Mouse (Mus musculus) megakaryocyte-erythroid progenitor cell, adult 5-6 weeks (primary cell): ENCODE data around the gene Spata33. TPM values are rescaled to one million over a fixed set of nuclear protein-coding genes. Genes with fewer than 3 reads are reported as not detected.
"Not testable (repeated sequence)": the region's sequence is repeated elsewhere in the genome, so short reads cannot be mapped to it uniquely, and the experiment has no call there.

Experiments used
- ATAC-seq: replicated peaks from 2 replicates; pipeline ENCODE4 v1.8.0; 2016; ENCODE audit warnings: mild to moderate bottlenecking, inconsistent platforms; ENCODE audit not compliant: severe bottlenecking, poor library complexity, low FRiP score, low TSS enrichment
- total RNA-seq, 2 experiments: library from RNA; stranded (forward) in 1 of 2; stranded (reverse) in 1 of 2; fragments of 200-1000, 215-1000 nt in 1 of 2; fragments of >200 nt in 1 of 2; fragmentation: Nextera tagmentation in 1 of 2; gene quantifications; 2 replicates each; pipeline ENCODE4 v1.2.3; 2014 to 2017

Gene Spata33
- total RNA-seq, 2 experiments from 2014 or later = 0.59 to 0.66 TPM

- peak; percentile 45; the same call in 1 of the 2 replicates for ATAC-seq
These were observed 42.5 kb downstream of the Spata33 start for GRCm38 (mm10) chr8:123255170-123255569.

- no peak for ATAC-seq
These were observed 44.5 kb downstream of the Spata33 start for GRCm38 (mm10) chr8:123257114-123257513.

GRCm38 (mm10) chr8:123257593-123257992, 45.0 kb downstream of the Spata33 start:
- not testable (repeated sequence) for ATAC-seq

- no peak for ATAC-seq
These were observed 55.5 kb downstream of the Spata33 start for GRCm38 (mm10) chr8:123267926-123268656.

GRCm38 (mm10) chr8:123271147-123271546, 58.5 kb downstream of the Spata33 start:
- ATAC-seq = no peak

Other genes starting within 250 kb of the Spata33 start
- 97.9 and 99.4 TPM in 2 replicates for gene Ankrd11, start 170.6 kb upstream of the Spata33 start, total RNA-seq (2014; fragmentation: Nextera tagmentation)
- 57.1 and 57.3 TPM in 2 replicates for gene Ankrd11, start 170.6 kb upstream of the Spata33 start, total RNA-seq (2017)
- gene Spg7, start 149.9 kb upstream of the Spata33 start, total RNA-seq (2014; fragmentation: Nextera tagmentation) = 89.0 and 94.3 TPM in 2 replicates
- gene Spg7, start 149.9 kb upstream of the Spata33 start, total RNA-seq (2017) = 60.1 and 68.2 TPM in 2 replicates
- gene Rpl13, start 110.5 kb upstream of the Spata33 start, total RNA-seq (2014; fragmentation: Nextera tagmentation) = 2,414 and 2,637 TPM in 2 replicates
- gene Rpl13, start 110.5 kb upstream of the Spata33 start, total RNA-seq (2017) = 3,345 and 3,531 TPM in 2 replicates
- 1.5 and 2.3 TPM in 2 replicates for gene Cpne7, start 95.5 kb upstream of the Spata33 start, total RNA-seq (2014; fragmentation: Nextera tagmentation)
- gene Cpne7, start 95.5 kb upstream of the Spata33 start, total RNA-seq (2017) = 1.0 and 1.2 TPM in 2 replicates
- gene Sult5a1, start 54.5 kb upstream of the Spata33 start, total RNA-seq (2014; fragmentation: Nextera tagmentation) = not detected in 2 replicates
- not detected in 2 replicates for gene Sult5a1, start 54.5 kb upstream of the Spata33 start, total RNA-seq (2017)
- gene Dpep1, start 26.6 kb upstream of the Spata33 start, total RNA-seq (2014; fragmentation: Nextera tagmentation) = not detected in 2 replicates
- not detected in 2 replicates for gene Dpep1, start 26.6 kb upstream of the Spata33 start, total RNA-seq (2017)
- 44.4 and 57.1 TPM in 2 replicates for gene Chmp1a, start 69 bp upstream of the Spata33 start, total RNA-seq (2014; fragmentation: Nextera tagmentation)
- gene Chmp1a, start 69 bp upstream of the Spata33 start, total RNA-seq (2017) = 25.8 and 34.0 TPM in 2 replicates
- gene Cdk10, start 12.0 kb downstream of the Spata33 start, total RNA-seq (2014; fragmentation: Nextera tagmentation) = 45.0 and 57.8 TPM in 2 replicates
- gene Cdk10, start 12.0 kb downstream of the Spata33 start, total RNA-seq (2017) = 33.7 and 35.4 TPM in 2 replicates
- gene Spata2l, start 23.4 kb downstream of the Spata33 start, total RNA-seq (2014; fragmentation: Nextera tagmentation) = 1.8 and 1.9 TPM in 2 replicates
- 0.27 TPM in 1 of 2 replicates, not detected in the other for gene Spata2l, start 23.4 kb downstream of the Spata33 start, total RNA-seq (2017)
- 8.3 and 16.8 TPM in 2 replicates for gene Zfp276, start 41.4 kb downstream of the Spata33 start, total RNA-seq (2014; fragmentation: Nextera tagmentation)
- 5.7 and 8.2 TPM in 2 replicates for gene Zfp276, start 41.4 kb downstream of the Spata33 start, total RNA-seq (2017)
- gene Vps9d1, start 41.5 kb downstream of the Spata33 start, total RNA-seq (2014; fragmentation: Nextera tagmentation) = 12.1 and 17.5 TPM in 2 replicates
- 4.6 and 6.1 TPM in 2 replicates for gene Vps9d1, start 41.5 kb downstream of the Spata33 start, total RNA-seq (2017)
- gene Fanca, start 105.7 kb downstream of the Spata33 start, total RNA-seq (2014; fragmentation: Nextera tagmentation) = 88.7 and 92.5 TPM in 2 replicates
- 48.6 and 64.9 TPM in 2 replicates for gene Fanca, start 105.7 kb downstream of the Spata33 start, total RNA-seq (2017)
- gene Spire2, start 119.9 kb downstream of the Spata33 start, total RNA-seq (2014; fragmentation: Nextera tagmentation) = 4.3 and 5.9 TPM in 2 replicates
- gene Spire2, start 119.9 kb downstream of the Spata33 start, total RNA-seq (2017) = 5.3 and 7.0 TPM in 2 replicates
- gene Tcf25, start 160.9 kb downstream of the Spata33 start, total RNA-seq (2014; fragmentation: Nextera tagmentation) = 140 and 145 TPM in 2 replicates
- 104 and 227 TPM in 2 replicates for gene Tcf25, start 160.9 kb downstream of the Spata33 start, total RNA-seq (2017)
- gene Mc1r, start 194.3 kb downstream of the Spata33 start, total RNA-seq (2014; fragmentation: Nextera tagmentation) = 0.92 and 1.7 TPM in 2 replicates
- 0.91 TPM in 1 of 2 replicates, not detected in the other for gene Mc1r, start 194.3 kb downstream of the Spata33 start, total RNA-seq (2017)
- gene Tubb3, start 198.6 kb downstream of the Spata33 start, total RNA-seq (2014; fragmentation: Nextera tagmentation) = 1.0 and 1.3 TPM in 2 replicates
- gene Tubb3, start 198.6 kb downstream of the Spata33 start, total RNA-seq (2017) = 0.19 TPM in 1 of 2 replicates, not detected in the other
- 60.6 and 61.1 TPM in 2 replicates for gene Def8, start 210.7 kb downstream of the Spata33 start, total RNA-seq (2014; fragmentation: Nextera tagmentation)
- gene Def8, start 210.7 kb downstream of the Spata33 start, total RNA-seq (2017) = 33.5 and 45.9 TPM in 2 replicates